Mouse (Mus musculus) thymus, adult 18-20 months (tissue): ENCODE data around the gene Scfd1.

Experiments
- DNase-seq, 2 experiments: peaks; one replicate each; pipeline ENCODE4 v3.0.0; 2022; ENCODE audit warnings: mixed read lengths in 2 of 2

Scfd1 gene

GRCm38 (mm10) chr12:51377003-51377887, at the start of gene Scfd1:
TSS of gene Scfd1 (plus strand) at chr12:51377510.
- DNase-seq = peak; percentile 83 to 86

DNA sequence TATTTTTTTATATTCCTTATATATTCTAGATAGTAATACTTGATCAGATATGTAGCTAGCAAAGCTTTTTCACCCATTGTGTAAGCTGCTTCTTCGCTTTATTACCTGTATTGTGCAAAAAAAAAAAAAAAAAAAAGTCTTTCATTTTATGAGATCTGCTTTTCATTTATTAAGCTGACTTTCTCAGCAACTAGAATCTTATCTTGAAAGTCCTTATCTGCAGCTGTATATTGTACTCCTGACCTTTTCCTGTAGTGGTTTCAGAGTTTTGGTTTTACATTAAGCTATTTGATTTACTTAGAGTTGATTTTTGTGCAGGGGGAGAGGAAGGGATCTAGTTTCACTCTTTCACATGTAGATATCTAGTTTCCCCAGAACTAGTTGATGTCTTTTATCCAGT, 40.3 kb upstream of the Scfd1 start:
- DNase-seq = no peak

DNA sequence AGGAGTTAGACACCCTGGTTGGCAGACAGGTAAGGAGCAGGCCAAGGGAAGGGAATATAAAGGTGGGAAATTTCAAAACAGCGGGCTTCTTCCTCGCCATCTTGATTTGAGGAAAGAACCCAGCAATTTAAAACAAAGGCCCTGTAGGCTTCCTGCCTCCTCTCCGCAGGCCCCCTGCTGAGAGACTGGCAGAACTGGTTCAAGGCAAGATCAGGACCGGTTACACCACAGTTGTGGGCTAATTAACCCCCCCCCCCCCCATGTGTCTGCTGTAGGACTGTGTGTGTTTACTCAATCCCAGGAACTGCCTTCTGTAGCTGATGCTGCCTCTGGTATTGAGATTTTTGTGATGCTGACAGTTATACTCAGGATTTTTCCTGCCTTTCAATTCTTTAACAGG, 31.2 kb upstream of the Scfd1 start:
- DNase-seq = no peak

DNA sequence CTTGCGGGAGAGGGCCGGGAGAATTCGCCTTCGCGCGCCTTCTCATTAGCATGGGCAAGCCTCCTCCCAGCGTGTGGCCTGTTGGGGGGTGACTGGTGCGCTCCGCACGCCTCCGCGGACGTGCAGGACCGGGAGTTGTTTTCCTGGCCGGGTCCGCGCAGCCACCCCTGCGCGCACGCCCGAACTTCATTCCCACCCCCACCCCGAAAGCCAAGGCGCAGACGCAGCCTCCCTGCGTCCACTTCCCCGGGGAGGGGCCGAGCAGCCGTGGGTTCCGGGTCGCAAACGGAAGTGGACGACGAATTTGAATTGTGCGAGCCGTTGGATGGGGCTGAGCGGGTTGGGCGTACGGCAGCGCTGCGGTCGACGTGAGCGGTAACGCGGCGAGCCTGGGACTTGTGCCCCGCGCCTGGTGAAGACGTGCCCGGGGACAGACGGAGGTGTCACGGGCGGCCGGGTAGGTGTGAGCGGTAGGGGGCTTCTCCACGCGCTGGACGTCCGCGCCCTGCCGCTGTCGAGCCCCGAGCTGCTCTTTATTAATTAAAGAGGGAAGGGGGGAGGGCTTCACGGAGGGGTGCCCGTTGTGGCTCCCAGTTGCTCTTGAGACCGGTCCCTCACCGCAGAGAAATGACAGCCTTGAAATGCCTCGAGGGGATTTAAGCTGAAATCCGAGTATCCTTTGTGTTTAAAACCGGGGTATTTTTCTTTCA, 29.2 kb upstream of the Scfd1 start, which contains the start of gene G2e3:
Gene G2e3, plus strand, starts transcription at position 74 of the 710 bp plus-strand sequence.
- DNase-seq = peak; percentile 75 to 81

GRCm38 (mm10) chr12:51348698-51348998, 28.7 kb upstream of the Scfd1 start:
- DNase-seq = no peak

DNA sequence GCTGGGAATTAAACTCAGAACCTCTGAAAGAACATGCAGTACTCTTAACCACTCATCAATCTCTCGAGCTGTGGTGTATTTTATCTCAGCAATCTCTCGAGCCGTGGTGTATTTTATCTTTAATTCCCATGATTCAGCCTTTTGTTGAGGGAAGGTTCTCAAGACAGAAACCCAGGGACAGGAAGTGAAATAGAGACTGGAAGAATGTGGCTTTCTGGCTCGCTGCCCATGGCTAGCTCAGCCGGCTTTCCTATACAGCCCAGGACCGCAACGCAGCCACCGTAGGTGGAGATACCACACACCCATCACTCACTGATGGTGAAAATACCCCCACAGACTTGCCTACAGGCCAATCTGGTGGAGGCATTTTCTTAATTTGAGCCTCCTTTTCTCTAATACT, 22.0 kb upstream of the Scfd1 start:
- DNase-seq = no peak

GRCm38 (mm10) chr12:51361294-51361693, 16.0 kb upstream of the Scfd1 start:
- no peak for DNase-seq

DNA sequence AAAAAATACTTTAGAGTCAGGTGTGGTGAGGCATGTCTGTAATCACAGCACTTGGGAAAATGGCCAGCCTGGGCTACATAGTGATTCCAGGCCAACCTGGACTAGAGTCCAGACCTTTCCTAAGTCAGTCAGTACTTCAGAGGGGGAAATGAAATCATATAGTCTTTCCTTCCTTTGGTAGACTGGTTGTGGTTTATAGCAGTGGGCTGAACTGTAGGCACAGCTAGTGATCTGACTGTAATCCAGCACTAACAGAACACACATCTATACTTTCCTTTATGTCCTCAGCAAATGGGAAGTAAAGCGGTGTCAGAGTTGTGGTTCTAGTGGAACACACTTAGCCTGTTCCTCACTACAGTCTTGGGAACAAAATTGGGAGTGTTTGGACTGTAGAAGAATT, 14.4 kb upstream of the Scfd1 start:
- no peak for DNase-seq

DNA sequence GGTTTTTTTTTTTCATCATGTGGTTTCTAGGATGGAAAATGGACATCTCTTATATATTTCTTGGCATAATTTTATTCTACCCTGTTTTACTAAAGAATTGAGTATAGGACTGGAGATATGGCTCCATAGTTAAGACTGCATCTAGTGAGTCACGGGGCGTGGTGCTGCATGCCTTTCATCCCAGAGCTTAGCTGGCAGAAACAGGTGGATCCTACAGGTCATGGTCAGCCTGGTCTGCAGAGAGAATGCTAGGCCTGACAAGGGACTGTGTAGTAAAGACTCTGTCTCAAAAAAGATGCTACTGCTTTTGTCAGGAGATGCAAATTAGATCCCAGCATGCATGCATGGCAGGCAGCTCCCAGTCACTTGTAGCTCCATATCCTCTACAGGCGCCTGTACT, 8.8 kb upstream of the Scfd1 start:
- no peak for DNase-seq

GRCm38 (mm10) chr12:51377888-51378190, 529 bp downstream of the Scfd1 start:
- no peak for DNase-seq

DNA sequence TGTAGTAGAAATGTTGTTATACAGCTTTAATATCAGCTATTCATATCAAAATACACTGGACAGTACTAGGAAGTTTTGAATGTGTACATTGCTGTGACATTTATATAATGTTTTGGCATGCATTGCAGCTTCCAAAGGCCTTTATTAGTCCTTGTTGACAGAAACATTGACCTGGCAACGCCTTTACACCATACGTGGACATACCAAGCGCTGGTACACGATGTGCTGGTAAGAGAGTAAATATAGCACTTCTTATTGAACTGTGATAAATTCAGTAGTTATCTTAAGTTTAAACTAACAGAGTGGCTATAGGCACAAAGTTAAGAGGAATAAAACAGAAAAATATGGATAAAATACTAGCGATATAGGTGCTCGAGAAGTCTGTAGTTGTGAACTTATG, 22.6 kb downstream of the Scfd1 start:
- DNase-seq = no peak

- DNase-seq = no peak
Measured at GRCm38 (mm10) chr12:51402060-51402698, 24.9 kb downstream of the Scfd1 start.

- no peak for DNase-seq
Measured at GRCm38 (mm10) chr12:51403987-51404586, 26.8 kb downstream of the Scfd1 start.

DNA sequence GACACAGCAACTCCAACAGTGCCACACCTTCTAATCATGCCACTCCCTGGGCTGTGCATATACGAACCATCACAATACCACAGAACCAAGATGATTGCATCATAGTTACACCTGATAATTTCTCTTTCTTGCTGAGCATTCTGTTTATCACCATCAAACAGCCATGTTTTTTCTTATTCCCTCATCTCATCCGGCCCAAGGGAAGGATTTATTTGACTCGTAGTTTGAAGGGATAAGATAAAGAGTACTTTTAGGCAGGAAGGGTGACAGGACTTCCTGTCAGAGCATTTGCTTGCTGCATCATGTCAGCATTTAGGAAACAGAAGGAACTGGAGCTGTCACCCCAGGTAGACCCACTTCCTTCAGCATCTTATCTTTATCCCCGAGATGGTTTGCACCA, 34.1 kb downstream of the Scfd1 start:
- DNase-seq = no peak

- no peak for DNase-seq
Measured at GRCm38 (mm10) chr12:51437541-51437940, 60.2 kb downstream of the Scfd1 start.

GRCm38 (mm10) chr12:51438311-51438710, 61.0 kb downstream of the Scfd1 start:
- DNase-seq = no peak

GRCm38 (mm10) chr12:51449303-51449702, 72.0 kb downstream of the Scfd1 start:
- no peak for DNase-seq

GRCm38 (mm10) chr12:51470881-51471280, 93.6 kb downstream of the Scfd1 start:
- DNase-seq = no peak

DNA sequence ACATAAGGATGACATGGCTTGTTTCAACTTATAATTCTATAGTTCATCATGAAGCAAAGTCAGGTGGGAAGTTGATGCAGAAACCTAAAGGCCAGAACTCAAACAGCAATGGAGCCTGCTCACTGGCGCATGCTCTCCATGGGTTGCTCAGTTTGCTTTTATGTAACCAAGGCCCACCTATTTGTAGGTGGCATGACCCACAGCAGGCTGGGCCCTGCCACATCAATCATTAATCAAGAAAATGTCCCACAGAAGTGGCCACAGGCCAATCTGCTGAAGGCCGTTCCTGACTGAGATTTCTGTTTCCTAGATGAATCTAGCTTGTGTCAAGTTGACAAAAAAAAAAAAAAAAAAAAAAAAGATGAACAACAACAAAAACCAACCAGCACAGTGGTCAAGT, 103.9 kb downstream of the Scfd1 start:
- no peak for DNase-seq

- no peak for DNase-seq
Measured at GRCm38 (mm10) chr12:51492040-51492439, 114.7 kb downstream of the Scfd1 start.

DNA sequence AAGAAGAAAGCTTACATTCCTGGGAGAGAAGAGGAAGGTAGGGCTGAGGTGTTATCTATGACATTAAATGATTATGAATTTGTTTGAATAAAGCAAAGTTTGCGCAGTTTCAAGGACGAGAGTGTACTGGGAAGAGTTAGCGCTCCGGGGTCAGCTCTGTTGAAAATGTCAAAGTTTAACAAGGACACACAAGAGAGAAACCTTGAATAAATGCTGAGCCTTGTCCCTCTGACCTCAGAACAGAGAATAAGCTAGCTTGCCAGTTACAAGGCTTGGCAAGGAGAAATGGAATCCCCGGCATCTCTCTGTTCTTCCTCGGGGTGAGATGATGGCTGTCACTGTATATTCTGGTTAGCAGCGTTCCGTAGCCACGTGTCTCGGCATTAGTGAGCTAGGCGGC, 116.2 kb downstream of the Scfd1 start:
- DNase-seq = no peak

DNA sequence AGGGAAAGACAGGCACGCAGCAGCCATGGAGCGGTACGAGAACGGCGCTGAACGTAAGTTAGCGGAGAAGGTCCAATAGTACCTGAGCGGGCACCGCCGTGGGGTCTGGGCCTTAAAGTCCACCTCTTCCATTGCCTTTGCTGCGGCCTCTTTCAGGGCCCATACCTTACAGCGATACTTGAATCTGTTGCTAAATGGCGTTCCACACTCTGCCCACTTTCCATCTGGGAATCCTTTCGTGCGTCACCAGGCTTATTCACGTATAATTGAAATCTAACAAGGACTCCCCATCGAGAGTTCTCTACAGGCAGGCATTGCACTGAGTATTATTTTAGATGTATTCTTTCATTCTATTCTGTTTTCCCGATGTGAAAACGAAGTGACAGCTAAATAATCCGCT, 117.3 kb downstream of the Scfd1 start:
- DNase-seq = no peak
